Mouse (Mus musculus) MEL (cell line): ENCODE results near the gene 2210016F16Rik. TPM values are rescaled to one million over a fixed set of nuclear protein-coding genes. Genes with fewer than 3 reads are reported as not detected.
"Not testable (repeated sequence)": the region's sequence is repeated elsewhere in the genome, so short reads cannot be mapped to it uniquely, and the experiment has no call there.

Experiments used
- DNase-seq: peaks from one replicate; pipeline ENCODE4 v3.0.0; 2011; ENCODE audit warnings: low read depth, low spot score
- H3K27ac ChIP-seq: 2 replicates; pipeline ENCODE4 v1.5.1; 2012; ENCODE audit warnings: low read depth, mild to moderate bottlenecking, control low read depth, low read length, moderate library complexity; ENCODE audit not compliant: control insufficient read depth
- H3K27me3 ChIP-seq, 2 experiments: fragments of 150-350 bp in 1 of 2; sonication (generic) in 1 of 2; 2 replicates each; pipeline ENCODE4 v1.6.1; 2012; ENCODE audit warnings: low read length in 2 of 2, mild to moderate bottlenecking in 2 of 2, improper control_type of control experiment in 1 of 2, moderate library complexity in 1 of 2; ENCODE audit not compliant: insufficient read depth in 2 of 2, control insufficient read depth in 1 of 2
- H3K36me3 ChIP-seq, 2 experiments: 2 replicates each; pipeline ENCODE4 v1.6.1; 2012 to 2014; ENCODE audit warnings: low read length in 2 of 2, improper control_type of control experiment in 1 of 2, inconsistent platforms in 1 of 2, mild to moderate bottlenecking in 1 of 2; ENCODE audit not compliant: insufficient read depth in 2 of 2, control insufficient read depth in 1 of 2
- H3K4me1 ChIP-seq, 2 experiments: fragments of 150-350 bp in 1 of 2; sonication (generic) in 1 of 2; 2 replicates each; pipeline ENCODE4 v1.6.1; 2012; ENCODE audit warnings: low read length in 2 of 2, improper control_type of control experiment in 1 of 2, mild to moderate bottlenecking in 1 of 2; ENCODE audit not compliant: insufficient read depth in 2 of 2, control insufficient read depth in 1 of 2
- H3K4me3 ChIP-seq, 2 experiments: fragments of 150-350 bp in 1 of 2; sonication (generic) in 1 of 2; 2 replicates each; pipeline ENCODE4 v1.5.1; 2012; ENCODE audit warnings: low read depth in 2 of 2, low read length in 2 of 2, mild to moderate bottlenecking in 2 of 2, moderate library complexity in 2 of 2, control low read depth in 1 of 2, improper control_type of control experiment in 1 of 2; ENCODE audit not compliant: control insufficient read depth in 1 of 2, insufficient read depth in 1 of 2
- H3K79me2 ChIP-seq: 2 replicates; pipeline ENCODE4 v1.6.1; 2012; ENCODE audit warnings: mild to moderate bottlenecking, low read length, moderate library complexity; ENCODE audit not compliant: control insufficient read depth, poor library complexity, insufficient read depth
- H3K9ac ChIP-seq: 2 replicates; pipeline ENCODE4 v1.6.1; 2012; ENCODE audit warnings: low read depth, mild to moderate bottlenecking, control low read depth, low read length, moderate library complexity; ENCODE audit not compliant: control insufficient read depth, poor library complexity, severe bottlenecking
- H3K9me3 ChIP-seq: fragments of 150-350 bp; sonication (generic); replicated peaks from 2 replicates; pipeline ENCODE4 v1.6.1; 2012; ENCODE audit warnings: mild to moderate bottlenecking, low read length, improper control_type of control experiment, moderate library complexity; ENCODE audit not compliant: insufficient read depth
- CHD1 ChIP-seq: IDR thresholded peaks from 2 replicates; pipeline ENCODE4 v1.6.1; 2012; ENCODE audit warnings: low read depth, mild to moderate bottlenecking, inconsistent platforms, low read length, improper control_type of control experiment
- CHD2 ChIP-seq: IDR thresholded peaks from 2 replicates; pipeline ENCODE4 v1.6.1; 2011; ENCODE audit warnings: low read length, improper control_type of control experiment
- E2F4 ChIP-seq: IDR thresholded peaks from 2 replicates; pipeline ENCODE4 v1.6.1; 2011; ENCODE audit warnings: low read depth, low read length, improper control_type of control experiment, borderline replicate concordance
- ELF1 ChIP-seq: IDR thresholded peaks from 2 replicates; pipeline ENCODE4 v1.6.1; 2014; ENCODE audit warnings: low read depth, mild to moderate bottlenecking, inconsistent platforms, low read length, improper control_type of control experiment, moderate library complexity
- EP300 ChIP-seq, 2 experiments: IDR thresholded peaks; 2 replicates each; pipeline ENCODE4 v1.6.1; 2011; ENCODE audit warnings: improper control_type of control experiment in 2 of 2, low read length in 2 of 2, low read depth in 1 of 2, mild to moderate bottlenecking in 1 of 2
- ETS1 ChIP-seq: IDR thresholded peaks from 2 replicates; pipeline ENCODE4 v1.6.1; 2012; ENCODE audit warnings: low read depth, mild to moderate bottlenecking, inconsistent platforms, low read length, improper control_type of control experiment, moderate library complexity
- GATA1 ChIP-seq: IDR thresholded peaks from 2 replicates; pipeline ENCODE4 v1.6.1; 2011; ENCODE audit warnings: low read depth, low read length, improper control_type of control experiment
- HCFC1 ChIP-seq: IDR thresholded peaks from 2 replicates; pipeline ENCODE4 v1.6.1; 2012; ENCODE audit warnings: low read depth, mild to moderate bottlenecking, inconsistent platforms, low read length, improper control_type of control experiment, moderate library complexity
- KAT2A ChIP-seq: conservative IDR thresholded peaks from 2 replicates; pipeline ENCODE4 v1.6.1; 2012; ENCODE audit warnings: low read depth, low read length, improper control_type of control experiment, inconsistent platforms
- MAZ ChIP-seq: IDR thresholded peaks from 2 replicates; pipeline ENCODE4 v1.6.1; 2012; ENCODE audit warnings: low read depth, mild to moderate bottlenecking, inconsistent platforms, low read length, improper control_type of control experiment
- MXI1 ChIP-seq: IDR thresholded peaks from 2 replicates; pipeline ENCODE4 v1.6.1; 2011; ENCODE audit warnings: mild to moderate bottlenecking, low read depth, low read length, improper control_type of control experiment
- NRF1 ChIP-seq: IDR thresholded peaks from 2 replicates; pipeline ENCODE4 v1.6.1; 2014; ENCODE audit warnings: low read depth, mild to moderate bottlenecking, inconsistent platforms, low read length, improper control_type of control experiment, moderate library complexity; ENCODE audit not compliant: poor library complexity, insufficient read depth, severe bottlenecking
- POLR2AphosphoS5 ChIP-seq: IDR thresholded peaks from 2 replicates; pipeline ENCODE4 v1.6.1; 2012; ENCODE audit warnings: low read depth, borderline replicate concordance, mild to moderate bottlenecking, inconsistent platforms, low read length, moderate library complexity, mixed read lengths
- RCOR1 ChIP-seq: IDR thresholded peaks from 2 replicates; pipeline ENCODE4 v1.6.1; 2012; ENCODE audit warnings: low read depth, mild to moderate bottlenecking, inconsistent platforms, low read length, improper control_type of control experiment
- SIN3A ChIP-seq: IDR thresholded peaks from 2 replicates; pipeline ENCODE4 v1.6.1; 2012; ENCODE audit warnings: low read length, improper control_type of control experiment, inconsistent platforms
- TAL1 ChIP-seq: IDR thresholded peaks from 2 replicates; pipeline ENCODE4 v1.6.1; 2012; ENCODE audit warnings: mild to moderate bottlenecking, inconsistent platforms, low read length, moderate library complexity, mixed read lengths
- TBP ChIP-seq: IDR thresholded peaks from 2 replicates; pipeline ENCODE4 v1.8.0; 2011; ENCODE audit warnings: low read depth, low read length, improper control_type of control experiment
- TCF12 ChIP-seq: IDR thresholded peaks from 2 replicates; pipeline ENCODE4 v1.6.1; 2014; ENCODE audit warnings: low read depth, mild to moderate bottlenecking, inconsistent platforms, low read length, improper control_type of control experiment, moderate library complexity
- USF1 ChIP-seq: IDR thresholded peaks from 2 replicates; pipeline ENCODE4 v1.6.1; 2014; ENCODE audit warnings: low read depth, mild to moderate bottlenecking, inconsistent platforms, low read length, improper control_type of control experiment, moderate library complexity
- ZKSCAN1 ChIP-seq: IDR thresholded peaks from 2 replicates; pipeline ENCODE4 v1.6.1; 2012; ENCODE audit warnings: low read depth, mild to moderate bottlenecking, inconsistent platforms, low read length, improper control_type of control experiment, moderate library complexity
- polyA plus RNA-seq, 2 experiments: library from polyadenylated mRNA; stranded (reverse) in 1 of 2; unstranded in 1 of 2; fragments of >175 nt in 1 of 2; fragments of >200 nt in 1 of 2; gene quantifications; 2 replicates each; pipeline versions ENCODE4 v1.2.1 to v1.2.4; 2012; ENCODE audit warnings: low replicate concordance in 2 of 2, low read depth in 1 of 2; ENCODE audit not compliant: insufficient read length in 2 of 2, insufficient read depth in 1 of 2, missing spikeins in 1 of 2
- total RNA-seq: library from RNA; depleted of rRNA; stranded (reverse); fragments of 300-350 nt; gene quantifications from 2 replicates; pipeline ENCODE4 v1.2.3, GENCODE M21; 2012

Gene 2210016F16Rik
- total and polyA plus RNA-seq, 3 experiments, result 0.08 to 0.22 TPM; not detected in 1

GRCm38 (mm10) chr13:58415374-58415773 lies 30.3 kb upstream of the 2210016F16Rik start:
- no peaks in the 10 kb centered on the region for H3K4me1 ChIP-seq
- TF ChIP-seq ZKSCAN1, result no peak
- TF ChIP-seq MXI1, result no peak
- no peak for TF ChIP-seq TAL1
- TF ChIP-seq ETS1, result no peak
- TF ChIP-seq TBP, result no peak
- no peak for TF ChIP-seq SIN3A
- TF ChIP-seq USF1, result no peak
- no peak for TF ChIP-seq RCOR1
- TF ChIP-seq, all 39 proteins: peak for 0

DNA sequence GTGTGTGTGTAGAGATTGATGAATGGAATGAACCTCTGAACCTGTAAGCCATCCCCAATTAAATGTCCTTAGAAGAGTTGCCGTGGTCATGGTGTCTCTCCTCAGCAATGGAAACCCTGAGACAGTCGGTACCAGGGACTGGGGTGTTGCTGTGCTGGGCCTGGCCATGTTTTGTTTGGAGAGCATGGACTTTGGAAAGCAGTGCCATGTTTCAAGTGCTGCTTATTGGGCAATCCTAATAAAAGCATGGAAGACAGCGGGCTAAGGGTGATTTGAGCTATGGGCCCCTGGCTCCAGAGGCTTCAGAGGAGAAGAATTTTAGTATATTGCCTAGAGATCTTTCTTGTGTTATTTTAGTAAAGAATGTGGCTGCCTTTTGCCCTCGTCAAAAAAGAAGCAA lies 26.0 kb upstream of the 2210016F16Rik start:
- Histone ChIP-seq H3K4me3 (no peak overlapping the region), H3K4me1 (no peaks in the 10 kb centered on the region), H3K9me3 (no peaks in the 10 kb centered on the region), H3K27ac (no peak overlapping the region), H3K79me2 (peaks cover 2% of the 10 kb centered on the region; the same call in 1 of the 2 replicates), H3K36me3 (peaks cover under 1 to 3% of the 10 kb centered on the region in 2 experiments; a peak in 2 of 4 replicates), H3K9ac (no peak overlapping the region), H3K27me3 (no peaks in the 10 kb centered on the region)
- DNase-seq, result no peak
- TF ChIP-seq TAL1, result no peak
- TF ChIP-seq CHD2, result no peak
- no peak for TF ChIP-seq CHD1

More at GRCm38 (mm10) chr13:58415374-58415773, 30.3 kb upstream of the 2210016F16Rik start:
- Histone ChIP-seq H3K9ac (no peak overlapping the region), H3K4me3 (no peak overlapping the region), H3K79me2 (no peaks in the 10 kb centered on the region), H3K27ac (no peak overlapping the region), H3K36me3 (no peaks in the 10 kb centered on the region), H3K27me3 (no peaks in the 10 kb centered on the region), H3K9me3 (no peaks in the 10 kb centered on the region)
- no peak for DNase-seq

GRCm38 (mm10) chr13:58403243-58403642 lies 18.2 kb upstream of the 2210016F16Rik start, which contains the start of gene Hnrnpk:
Hnrnpk (minus strand) TSS chr13:58403343.
- not testable (repeated sequence) for H3K27me3 ChIP-seq, DNase-seq, H3K9me3 ChIP-seq
- Histone ChIP-seq H3K27ac (peak within 1 kb of the TSS; percentile 96), H3K4me1 (peaks cover 6 to 17% of the 10 kb centered on the region in 2 experiments), H3K4me3 (peak within 1 kb of the TSS; percentile 89 to 92), H3K36me3 (peaks cover 20 to 31% of the 10 kb centered on the region in 2 experiments), H3K79me2 (peaks cover 53% of the 10 kb centered on the region), H3K9ac (peak within 1 kb of the TSS; percentile 100)

DNA sequence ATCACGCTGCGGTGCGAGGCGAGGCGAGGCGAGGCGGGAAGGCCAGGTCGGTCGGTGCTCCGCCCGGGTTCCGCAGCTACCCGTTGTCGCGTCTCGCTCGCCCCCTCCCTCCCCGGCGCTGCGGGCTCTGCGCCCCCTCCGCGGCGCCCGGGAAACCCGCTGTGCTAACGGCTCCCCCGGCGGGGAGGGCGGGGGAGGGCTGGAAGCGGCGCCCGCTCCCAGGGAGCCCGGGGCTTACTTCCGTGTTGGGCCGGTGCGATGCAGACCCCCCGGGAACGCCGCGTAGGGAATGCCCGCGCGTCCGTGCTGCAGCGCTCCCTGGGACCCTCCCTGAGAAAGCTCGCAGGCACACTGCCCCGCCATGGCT lies 17.7 kb upstream of the 2210016F16Rik start:
- no peak for DNase-seq
- Histone ChIP-seq H3K79me2 (peaks cover 56% of the 10 kb centered on the region), H3K9ac (peak overlapping the region; percentile 97), H3K4me3 (peak overlapping the region; percentile 28 to 89), H3K9me3 (no peaks in the 10 kb centered on the region), H3K27me3 (no peaks in the 10 kb centered on the region), H3K36me3 (peaks cover 25 to 35% of the 10 kb centered on the region in 2 experiments), H3K4me1 (peaks cover 6 to 17% of the 10 kb centered on the region in 2 experiments), H3K27ac (peak overlapping the region; percentile 95)
- TF ChIP-seq SIN3A, result peak; percentile 16
- no peak for TF ChIP-seq HCFC1
- TF ChIP-seq EP300 (IDR thresholded peaks at IDR 0.05; ENCODE audit: low read depth in 1 of 2, low read length in 2 of 2), result peak in 1 of 2 experiments; percentile 27; a peak in 1 of 4 replicates
- TF ChIP-seq KAT2A, result no peak
- no peak for TF ChIP-seq GATA1
- peak; percentile 79 for TF ChIP-seq ELF1
- TF ChIP-seq TAL1, result no peak
- TF ChIP-seq MXI1, result 0 out of 2 replicates have a peak, but pooled peaks have one; percentile 9
- TF ChIP-seq E2F4, result 0 out of 2 replicates have a peak, but pooled peaks have one; percentile 6
- no peak for TF ChIP-seq POLR2AphosphoS5
- 0 out of 2 replicates have a peak, but pooled peaks have one; percentile 4 for TF ChIP-seq TCF12
- TF ChIP-seq MAZ, result no peak; the same call in none of the 2 replicates
- no peak for TF ChIP-seq NRF1
